ENCODE assay signal across 8 mouse cellular contexts in the genomic region with DNA sequence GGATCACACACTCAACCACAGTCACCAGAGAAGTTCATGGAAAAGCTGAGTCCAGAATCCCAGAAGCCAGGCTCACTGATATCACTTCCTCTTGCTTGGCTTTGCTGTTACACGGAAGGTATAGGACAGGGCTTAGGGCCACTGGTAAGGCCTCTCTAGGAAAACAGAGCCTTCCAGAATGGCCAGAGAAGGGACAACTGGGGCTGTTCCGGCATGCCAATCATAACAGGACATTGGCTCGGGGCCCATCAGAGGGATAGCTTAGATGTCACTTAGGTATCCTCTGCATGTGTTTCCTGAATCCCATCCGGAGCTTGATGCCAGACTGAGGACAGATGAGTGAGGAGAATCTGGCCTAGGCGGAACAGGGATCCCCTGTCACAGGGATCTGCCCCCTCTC.
DNase-seq lines count a peak whose midpoint lies in the region; ATAC-seq and TF ChIP-seq lines count a peak whose summit lies in the region.

No protein-coding gene starts in this region.

- H3K4me2 ChIP-seq in forebrain, embryonic 14.5 days (ENCODE audit: low read length) = peak overlapping the region; percentile 41; the same call in 1 of the 2 replicates
- peak overlapping the region; percentile 58; the same call in 1 of the 2 replicates for H3K4me2 ChIP-seq in intestine, embryonic 16.5 days (ENCODE audit: low read depth, low read length)
- H3K4me2 ChIP-seq in liver, postnatal 0 days (ENCODE audit: low read depth, low read length) = no peak overlapping the region
- H3K4me2 ChIP-seq in stomach, embryonic 14.5 days (replicated peaks; ENCODE audit: low read depth, low read length) = no peak overlapping the region; the same call in 1 of the 2 replicates

- no peaks in the 10 kb centered on the region for H3K36me3 ChIP-seq in forebrain, embryonic 14.5 days (ENCODE audit: control insufficient read depth, insufficient read depth, low read length)
- H3K36me3 ChIP-seq in intestine, embryonic 16.5 days (ENCODE audit: control insufficient read depth, insufficient read depth, low read length) = no peaks in the 10 kb centered on the region
- H3K36me3 ChIP-seq in liver, postnatal 0 days (replicated peaks; ENCODE audit: insufficient read depth, low read length) = no peaks in the 10 kb centered on the region
- no peaks in the 10 kb centered on the region for H3K36me3 ChIP-seq in stomach, embryonic 14.5 days (ENCODE audit: control insufficient read depth, insufficient read depth, low read length)

- peak overlapping the region; percentile 95 for H3K27ac ChIP-seq in forebrain, embryonic 14.5 days (ENCODE audit: low read depth, low read length)
- peak overlapping the region; percentile 73 for H3K27ac ChIP-seq in intestine, embryonic 16.5 days (ENCODE audit: low read length)
- peak overlapping the region; percentile 39; the same call in 1 of the 2 replicates for H3K27ac ChIP-seq in liver, postnatal 0 days (ENCODE audit: low read depth)
- peak overlapping the region; percentile 71 for H3K27ac ChIP-seq in stomach, embryonic 14.5 days (ENCODE audit: low read length)

- ATAC-seq in forebrain, embryonic 14.5 days = peak; percentile 2; the same call in 1 of the 2 replicates
- peak; percentile 51; the same call in 1 of the 2 replicates for ATAC-seq in intestine, embryonic 16.5 days
- ATAC-seq in liver, postnatal 0 days = peak; percentile 56
- 0 out of 2 replicates have a peak, but pooled peaks have one; percentile 1 for ATAC-seq in stomach, embryonic 14.5 days (ENCODE audit: insufficient number of reproducible peaks, insufficient read depth, low FRiP score, low read depth)

- peaks cover 22% of the 10 kb centered on the region for H3K4me1 ChIP-seq in forebrain, embryonic 14.5 days (ENCODE audit: control insufficient read depth, insufficient read depth, low read length)
- peaks cover 5% of the 10 kb centered on the region; the same call in 1 of the 2 replicates for H3K4me1 ChIP-seq in intestine, embryonic 16.5 days (ENCODE audit: control insufficient read depth, insufficient read depth, low read length)
- H3K4me1 ChIP-seq in liver, postnatal 0 days (ENCODE audit: insufficient read depth) = no peaks in the 10 kb centered on the region
- H3K4me1 ChIP-seq in stomach, embryonic 14.5 days (ENCODE audit: control insufficient read depth, insufficient read depth, low read length) = 0 out of 2 replicates have a peak, but pooled peaks cover 6% of the 10 kb centered on the region

- 55% methylated on average over 5 of the region's 5 CpGs for WGBS in forebrain, embryonic 14.5 days
- 64% methylated on average over 5 of the region's 5 CpGs for WGBS in intestine, embryonic 16.5 days
- 72% methylated on average over 5 of the region's 5 CpGs for WGBS in liver, postnatal 0 days (ENCODE audit: insufficient replicate concordance)
- WGBS in stomach, embryonic 14.5 days = 70% methylated on average over 5 of the region's 5 CpGs

- H3K27me3 ChIP-seq in forebrain, embryonic 14.5 days (replicated peaks; ENCODE audit: control insufficient read depth, insufficient read depth, low read length) = no peaks in the 10 kb centered on the region
- peaks cover 20% of the 10 kb centered on the region; the same call in 1 of the 2 replicates for H3K27me3 ChIP-seq in intestine, embryonic 16.5 days (replicated peaks; ENCODE audit: control insufficient read depth, insufficient read depth, low read length)
- H3K27me3 ChIP-seq in liver, postnatal 0 days (ENCODE audit: insufficient read depth, low read length) = peaks cover 6% of the 10 kb centered on the region; the same call in 1 of the 2 replicates
- H3K27me3 ChIP-seq in stomach, embryonic 14.5 days (ENCODE audit: control insufficient read depth, insufficient read depth, low read length) = no peaks in the 10 kb centered on the region

- peak overlapping the region; percentile 45; the same call in 1 of the 2 replicates for H3K9ac ChIP-seq in forebrain, embryonic 14.5 days (ENCODE audit: low read length)
- peak overlapping the region; percentile 60 for H3K9ac ChIP-seq in intestine, embryonic 16.5 days (ENCODE audit: low read depth, low read length)
- no peak overlapping the region for H3K9ac ChIP-seq in liver, postnatal 0 days (replicated peaks)
- H3K9ac ChIP-seq in stomach, embryonic 14.5 days (replicated peaks; ENCODE audit: low read depth, low read length) = 0 out of 2 replicates have a peak overlapping the region, but pooled peaks have one; percentile 18

- H3K9me3 ChIP-seq in forebrain, embryonic 14.5 days (replicated peaks; ENCODE audit: control insufficient read depth, low read length) = no peaks in the 10 kb centered on the region
- no peaks in the 10 kb centered on the region for H3K9me3 ChIP-seq in intestine, embryonic 16.5 days (ENCODE audit: control insufficient read depth, low read length)
- no peaks in the 10 kb centered on the region for H3K9me3 ChIP-seq in liver, postnatal 0 days (ENCODE audit: low read length)
- H3K9me3 ChIP-seq in stomach, embryonic 14.5 days (ENCODE audit: control insufficient read depth, low read depth, low read length) = no peaks in the 10 kb centered on the region

- TF ChIP-seq CTCF in liver, postnatal 0 days (IDR thresholded peaks at IDR 0.05; ENCODE audit: low read depth) = no peak

- no peak overlapping the region for H3K4me3 ChIP-seq in forebrain, embryonic 14.5 days (ENCODE audit: low read depth, low read length)
- H3K4me3 ChIP-seq in intestine, embryonic 16.5 days (ENCODE audit: low read length) = no peak overlapping the region
- H3K4me3 ChIP-seq in liver, postnatal 0 days (ENCODE audit: low read depth, low read length) = no peak overlapping the region
- H3K4me3 ChIP-seq in stomach, embryonic 14.5 days (ENCODE audit: low read depth, low read length) = no peak overlapping the region

- no peak for TF ChIP-seq EP300 in liver, postnatal 0 days (IDR thresholded peaks at IDR 0.05; ENCODE audit: low read depth)

- DNase-seq in adrenal gland, postnatal 36 days = peak; percentile 28 to 41
- DNase-seq in forebrain, embryonic 14.5 days (ENCODE audit: low spot score) = no peak
- DNase-seq in liver, postnatal 0 days = no peak
- no peak for DNase-seq in urinary bladder, adult 18-20 months (ENCODE audit: low spot score in 2 of 2)
- no peak for DNase-seq in spleen, adult 12 weeks (ENCODE audit: low spot score)
- no peak for DNase-seq in layer of hippocampus, postnatal 10 days (ENCODE audit: low spot score in 2 of 2)

Comparison
In these comparisons a context has a peak if more than half of its experiments do, and no peak if none do; other contexts are left out.
1. DNase-seq: peak in adrenal gland, postnatal 36 days (2 of 2); none in forebrain, embryonic 14.5 days (single experiment), liver, postnatal 0 days (single experiment), urinary bladder, adult 18-20 months (0 of 2), spleen, adult 12 weeks (single experiment) and layer of hippocampus, postnatal 10 days (0 of 2).
2. ATAC-seq: peak in every context shown above with its lines; median percentile 56 in liver, postnatal 0 days; 51 in intestine, embryonic 16.5 days; 2 in forebrain, embryonic 14.5 days; 1 in stomach, embryonic 14.5 days.
3. H3K27ac ChIP-seq: peak in every context shown above with its lines; median percentile 95 in forebrain, embryonic 14.5 days; 73 in intestine, embryonic 16.5 days; 71 in stomach, embryonic 14.5 days; 39 in liver, postnatal 0 days.
4. H3K4me2 ChIP-seq: peak in forebrain, embryonic 14.5 days (single experiment) and intestine, embryonic 16.5 days (single experiment); none in liver, postnatal 0 days (single experiment) and stomach, embryonic 14.5 days (single experiment).